ENCODE assay signal across 8 mouse cellular contexts in the genomic region with DNA sequence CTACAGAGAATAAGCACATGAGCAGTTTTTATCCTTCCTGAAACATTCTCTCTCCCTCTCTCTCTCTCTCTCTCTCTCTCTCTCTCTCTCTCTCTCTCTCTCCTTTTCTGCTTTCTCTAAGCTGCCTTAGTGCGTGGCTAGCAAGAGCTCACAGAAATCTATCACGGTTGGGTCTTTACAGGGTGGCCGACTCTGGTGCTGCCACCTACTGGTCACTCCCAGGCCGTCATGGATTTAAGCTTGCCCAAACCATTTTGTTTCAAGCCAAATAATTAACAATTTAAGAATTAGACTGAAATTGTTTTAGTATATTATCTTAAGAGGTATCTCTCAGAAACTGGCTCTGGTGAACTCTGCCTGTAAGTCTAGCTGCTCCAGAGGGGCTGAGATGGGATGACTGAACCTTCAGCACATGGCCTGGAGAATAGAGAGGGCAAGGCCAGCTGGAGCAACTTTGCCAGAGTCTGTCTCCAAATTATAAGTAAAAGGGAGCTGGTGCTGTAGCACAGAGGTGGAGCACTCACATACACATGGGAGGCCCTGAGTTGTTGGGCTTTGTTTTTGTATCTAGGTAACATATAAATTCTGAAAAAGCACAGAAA. TPM values are rescaled to one million over a fixed set of nuclear protein-coding genes. Genes with fewer than 3 reads are reported as not detected.
DNase-seq lines count a peak whose midpoint lies in the region; ATAC-seq lines count a peak whose summit lies in the region.

No protein-coding gene starts in this region.

- ATAC-seq in kidney, embryonic 15.5 days (replicated peaks; ENCODE audit: low FRiP score): 0 out of 2 replicates have a peak, but pooled peaks have one; percentile 54
- ATAC-seq in neural tube, embryonic 15.5 days (ENCODE audit: low FRiP score): peak; percentile 85
- ATAC-seq in inflammation-experienced regulatory T-cells, adult 6 months: no peak

- H3K36me3 ChIP-seq in kidney, embryonic 15.5 days: no peaks in the 10 kb centered on the region
- no peaks in the 10 kb centered on the region for H3K36me3 ChIP-seq in neural tube, embryonic 15.5 days

- no peak overlapping the region for H3K27ac ChIP-seq in kidney, embryonic 15.5 days
- no peak overlapping the region for H3K27ac ChIP-seq in neural tube, embryonic 15.5 days (replicated peaks)

- H3K9ac ChIP-seq in kidney, embryonic 15.5 days: no peak overlapping the region
- no peak overlapping the region for H3K9ac ChIP-seq in neural tube, embryonic 15.5 days (replicated peaks)

- 1% methylated on average over 4 of the region's 4 CpGs for WGBS in kidney, embryonic 15.5 days
- WGBS in neural tube, embryonic 15.5 days: 2% methylated on average over 4 of the region's 4 CpGs

- intact Hi-C loops in gastrocnemius, postnatal 14 days (cut with DNase I; ENCODE audit: low total_unique reads): loop anchor here (10.0 kb wide), 1 partner anchor 226 kb away; no protein-coding TSS in a partner anchor

- no peaks in the 10 kb centered on the region for H3K27me3 ChIP-seq in kidney, embryonic 15.5 days
- H3K27me3 ChIP-seq in neural tube, embryonic 15.5 days (replicated peaks): no peaks in the 10 kb centered on the region

- H3K9me3 ChIP-seq in kidney, embryonic 15.5 days (replicated peaks): no peaks in the 10 kb centered on the region
- no peaks in the 10 kb centered on the region for H3K9me3 ChIP-seq in neural tube, embryonic 15.5 days (replicated peaks)

- DNase-seq in CD4-positive helper T cell, adult 2 months (ENCODE audit: low read depth, low spot score): peak; percentile 26
- DNase-seq in R1 (ENCODE audit: low read depth, low spot score): peak; percentile 50
- peak; percentile 36 to 47 for DNase-seq in cerebellum, postnatal 36 days
- peak; percentile 54 for DNase-seq in gastrocnemius, postnatal 14 days
- DNase-seq in lung, adult 18-20 months: peak; percentile 11 to 25

- no peak overlapping the region for H3K4me3 ChIP-seq in kidney, embryonic 15.5 days (replicated peaks)
- no peak overlapping the region for H3K4me3 ChIP-seq in neural tube, embryonic 15.5 days (replicated peaks)

- no peaks in the 10 kb centered on the region for H3K4me1 ChIP-seq in kidney, embryonic 15.5 days
- H3K4me1 ChIP-seq in neural tube, embryonic 15.5 days: no peaks in the 10 kb centered on the region

- H3K4me2 ChIP-seq in kidney, embryonic 15.5 days: no peak overlapping the region
- H3K4me2 ChIP-seq in neural tube, embryonic 15.5 days: no peak overlapping the region

RNA-seq across cellular contexts. Expression of gene Pthlh, which starts 23.7 kb away (rescaled TPM):
- total RNA-seq in gastrocnemius, postnatal 14 days (2021): 1 to 10 TPM in 1 of 2 experiments, under 1 TPM in 1; 0.33 to 3.3 TPM
- polyA plus RNA-seq in kidney, embryonic 15.5 days (2015; fragmentation: Nextera tagmentation; extraction: Ambion mirVana): 1.2 and 1.4 TPM in 2 replicates
- polyA plus RNA-seq in neural tube, embryonic 15.5 days (2015; fragmentation: Nextera tagmentation; extraction: Ambion mirVana): 4.0 and 4.7 TPM in 2 replicates
- not detected for polyA plus RNA-seq in inflammation-experienced regulatory T-cells, adult 6 months (2017; shearing (Covaris generic))
